Mouse (Mus musculus) frontal cortex, postnatal 36 days (tissue): ENCODE measurements around the gene Ctla4.

Source experiments
- DNase-seq, 2 experiments: peaks; one replicate each; pipeline ENCODE4 v3.0.0; 2022; ENCODE audit warnings: low spot score in 2 of 2

The Ctla4 gene

DNA sequence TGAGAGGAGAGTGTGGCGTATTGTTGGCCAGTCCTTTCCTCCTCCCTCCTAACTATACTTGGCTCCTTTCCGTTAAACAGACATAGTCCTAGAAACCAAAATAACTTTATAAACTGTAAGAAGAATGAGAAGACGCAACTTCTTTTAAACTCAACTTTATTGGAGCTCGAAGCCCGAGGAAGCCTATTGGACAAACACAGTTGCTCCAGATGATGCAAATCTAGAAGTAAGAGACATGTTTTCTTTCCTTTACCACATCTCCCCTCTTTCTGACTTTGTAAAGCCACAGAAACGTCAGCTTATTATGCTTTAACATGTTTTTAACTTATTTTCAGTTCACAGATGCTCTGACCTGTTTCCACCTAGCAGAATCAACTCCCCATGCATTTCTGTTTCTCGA lies at the start of gene Ctla4:
Ctla4 (plus strand) TSS at position 20 of the 400 bp plus-strand sequence.
- no peak for DNase-seq

DNA sequence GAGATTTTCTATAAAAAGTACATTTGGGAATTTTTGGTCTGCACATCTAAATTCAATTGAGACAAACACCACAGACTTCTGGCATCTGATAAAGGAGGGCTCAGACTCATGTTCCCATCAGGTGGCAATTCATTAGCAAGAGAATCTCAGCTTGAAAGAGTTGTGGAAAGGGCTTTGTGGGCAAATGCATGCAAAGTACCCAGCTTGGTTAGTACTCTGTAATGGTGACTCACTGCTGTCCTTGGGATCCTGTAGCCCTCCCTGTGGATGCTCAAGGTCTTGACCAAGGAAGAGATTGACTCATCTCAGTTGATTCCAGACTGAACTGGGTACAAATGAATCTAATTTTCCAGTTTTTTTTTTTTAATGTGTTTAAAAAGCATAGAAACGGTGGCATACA lies 47.6 kb upstream of the Ctla4 start:
- no peak for DNase-seq

DNA sequence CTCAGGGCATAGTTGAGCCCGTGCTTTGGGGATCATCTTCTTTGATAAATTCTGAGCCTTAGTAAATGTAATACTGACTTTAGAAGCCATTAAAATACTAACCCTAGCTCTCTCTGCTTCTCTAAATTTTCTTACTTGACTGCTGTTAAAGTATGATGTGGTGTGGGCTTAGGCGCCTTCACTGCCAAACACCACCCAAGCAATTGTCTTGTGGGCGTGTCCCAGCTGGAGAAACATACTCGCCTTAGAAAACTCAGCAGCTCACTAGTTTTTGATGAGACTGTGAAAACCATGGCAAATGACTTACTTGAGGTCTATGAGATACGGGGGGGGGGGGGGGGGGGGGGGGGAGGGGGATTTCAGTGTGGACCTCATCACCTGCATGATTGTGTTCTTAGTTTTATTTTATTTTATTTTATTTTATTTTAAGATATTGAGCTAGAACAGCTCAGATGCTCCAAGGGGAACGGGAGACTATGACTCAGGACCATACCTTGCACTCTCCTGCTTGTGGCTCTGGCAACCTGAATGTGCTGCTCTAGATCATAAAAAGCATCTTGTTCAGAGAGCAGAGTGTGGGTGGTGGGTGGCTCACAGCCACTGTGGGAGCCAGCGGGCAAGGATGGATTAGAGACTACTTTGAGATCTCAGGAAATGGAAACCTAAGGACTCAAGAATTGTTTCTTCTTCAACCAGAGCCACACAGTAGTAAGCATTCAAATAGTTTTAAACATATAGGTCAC lies 41.3 kb upstream of the Ctla4 start:
- DNase-seq, result peak in 1 of 2 experiments; percentile 65

DNA sequence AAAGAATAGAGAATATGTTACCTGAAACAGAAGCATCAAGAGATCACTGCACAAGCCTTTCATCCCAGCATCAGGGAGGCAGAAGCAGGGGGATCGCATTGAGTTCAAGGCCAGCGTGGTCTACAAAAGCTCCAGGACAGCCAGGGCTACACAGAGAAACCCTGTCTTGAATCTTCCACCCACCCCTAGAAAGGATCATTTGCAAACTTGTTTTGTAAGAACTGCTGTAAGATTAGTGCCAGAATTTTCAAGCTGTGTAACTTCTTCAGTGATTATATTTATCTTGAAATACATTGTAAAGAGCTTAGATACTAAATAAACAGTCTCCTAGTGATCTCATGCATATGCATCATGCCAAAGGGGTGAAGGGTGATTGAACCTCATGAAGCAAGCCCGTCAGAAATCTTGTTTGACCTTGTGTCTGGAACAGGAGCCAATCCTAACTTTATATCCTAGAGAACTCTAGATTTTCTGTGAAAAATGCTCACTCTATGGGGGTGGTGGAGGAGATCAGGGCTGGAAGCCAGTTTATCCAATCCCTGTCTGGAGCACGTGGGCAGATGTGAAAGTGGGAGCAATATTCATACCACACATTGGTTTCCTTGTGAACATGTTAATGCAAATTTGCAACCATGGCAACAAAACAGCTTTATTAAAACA lies 40.1 kb upstream of the Ctla4 start:
- DNase-seq, result peak; percentile 66 to 89

DNA sequence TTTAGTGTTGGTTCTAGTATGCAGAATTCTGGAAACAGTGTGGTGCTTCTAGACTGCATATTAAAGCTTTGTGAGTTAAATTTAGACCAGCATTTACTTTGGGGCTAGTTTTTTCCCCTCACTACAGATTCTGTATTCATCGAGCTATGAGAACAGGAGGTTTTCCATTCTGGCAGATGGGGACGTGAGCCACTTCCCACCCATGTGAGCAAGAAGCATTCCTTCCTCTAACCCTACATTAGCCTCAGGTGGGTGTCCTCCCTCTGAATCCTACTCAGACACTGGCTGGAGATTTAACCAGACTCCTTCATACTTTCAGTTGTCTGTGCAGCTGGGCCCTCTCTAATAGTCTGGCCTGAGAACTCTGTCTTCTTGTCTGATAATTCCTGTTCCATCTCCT lies 37.7 kb upstream of the Ctla4 start:
- DNase-seq, result peak in 1 of 2 experiments; percentile 71

DNA sequence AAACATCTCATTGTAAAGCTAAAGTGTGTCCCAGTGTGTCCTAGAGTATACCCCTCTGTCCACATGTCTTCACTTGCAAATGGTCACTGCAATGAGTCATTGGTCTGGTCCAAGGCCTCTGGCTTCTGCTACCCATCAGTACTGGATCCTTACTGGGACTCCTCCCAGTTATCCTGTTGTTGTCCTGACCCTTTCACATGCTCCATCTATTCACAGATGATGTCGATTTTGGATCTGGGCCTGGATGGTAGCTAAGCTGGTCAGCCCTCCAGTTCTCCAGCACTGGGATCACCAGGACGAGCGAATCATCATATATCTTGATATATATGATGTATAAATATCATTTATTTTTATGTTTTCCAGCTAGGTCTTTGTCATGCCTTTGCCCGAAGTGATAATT lies 37.0 kb upstream of the Ctla4 start:
- no peak for DNase-seq

DNA sequence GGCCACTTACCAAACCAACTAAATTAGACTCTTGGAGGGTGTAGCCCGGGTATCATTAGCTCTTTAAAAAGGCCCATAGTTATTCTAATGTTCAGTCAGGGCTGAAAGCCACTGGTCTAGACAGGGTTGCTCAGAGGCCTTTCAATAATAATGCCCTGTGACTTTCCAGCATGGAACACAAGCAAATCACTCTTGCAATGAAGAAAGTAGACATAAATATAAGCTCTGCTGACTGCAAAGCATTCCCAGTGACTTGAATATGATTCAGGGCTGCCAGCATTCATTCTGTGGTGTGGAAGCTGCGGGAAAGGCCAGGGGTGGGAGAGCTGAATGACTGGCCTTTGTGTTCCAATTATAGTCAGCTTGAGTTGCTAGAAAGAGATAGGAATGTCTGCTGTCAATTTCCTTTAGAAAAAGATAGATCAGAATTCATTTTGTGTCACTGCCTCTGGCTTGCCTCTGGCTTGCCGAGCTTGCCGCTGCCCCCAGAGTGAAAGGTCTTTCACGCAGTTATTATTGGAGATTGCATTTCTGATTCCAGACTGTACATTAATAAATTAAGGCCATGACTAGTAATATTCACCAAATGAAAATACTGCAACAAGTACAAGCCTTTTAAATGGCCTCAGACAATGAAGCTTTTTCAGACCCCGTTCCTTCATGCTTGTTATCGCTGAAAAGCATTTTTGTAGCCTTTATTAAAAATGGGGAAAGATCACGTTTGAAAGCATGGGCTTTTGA lies 35.6 kb upstream of the Ctla4 start:
- no peak for DNase-seq

DNA sequence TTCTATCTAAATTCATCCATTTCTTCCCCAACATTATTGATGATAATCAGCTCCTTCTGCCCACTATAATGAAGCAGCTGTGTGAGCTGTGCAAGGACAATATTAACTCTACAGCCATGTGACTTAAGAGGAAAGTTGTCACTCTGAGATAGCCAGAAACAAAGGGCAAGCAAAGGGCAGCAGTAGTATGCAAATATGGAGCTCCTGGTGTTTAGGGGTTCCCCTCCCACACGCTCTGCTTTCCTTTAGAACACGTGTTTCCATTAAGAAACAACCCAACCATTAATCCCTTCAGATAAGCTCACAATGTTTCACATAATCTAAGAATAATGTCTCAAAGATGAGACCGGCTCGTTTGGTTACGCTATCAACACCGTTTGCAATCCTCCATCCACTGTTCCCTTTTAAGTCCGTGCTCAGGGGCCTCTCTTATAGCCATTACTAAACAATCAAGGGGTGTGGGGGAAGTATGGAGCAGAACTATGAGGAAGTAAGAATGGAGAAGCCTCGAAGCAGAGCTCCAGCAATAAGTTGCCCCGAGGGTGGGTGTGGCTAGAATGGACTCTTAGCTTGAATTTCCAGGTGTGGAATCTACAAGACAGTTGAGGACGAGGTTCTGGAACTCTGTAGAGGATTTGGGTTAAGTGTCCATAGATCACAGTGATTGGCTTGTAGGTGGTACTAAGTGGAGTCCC lies 34.6 kb upstream of the Ctla4 start:
- no peak for DNase-seq

DNA sequence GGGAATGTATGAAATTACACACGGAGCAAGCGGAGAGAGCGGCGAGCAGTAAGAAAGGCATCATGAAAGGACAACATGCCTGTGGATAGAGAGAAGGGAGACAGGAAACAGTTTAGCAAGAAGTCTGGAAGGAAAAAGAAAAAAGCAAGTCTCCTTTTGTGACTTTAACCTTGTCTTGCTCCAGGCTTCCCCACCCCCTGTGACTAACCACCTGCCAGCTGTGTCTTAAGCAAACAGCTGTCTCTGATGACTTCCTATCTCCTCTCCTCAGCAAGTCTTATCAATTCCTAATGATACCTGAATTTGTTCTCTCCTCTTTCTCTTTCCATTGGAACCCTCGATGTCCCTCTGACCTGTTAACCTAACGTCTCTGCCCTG lies 34.0 kb upstream of the Ctla4 start:
- no peak for DNase-seq

DNA sequence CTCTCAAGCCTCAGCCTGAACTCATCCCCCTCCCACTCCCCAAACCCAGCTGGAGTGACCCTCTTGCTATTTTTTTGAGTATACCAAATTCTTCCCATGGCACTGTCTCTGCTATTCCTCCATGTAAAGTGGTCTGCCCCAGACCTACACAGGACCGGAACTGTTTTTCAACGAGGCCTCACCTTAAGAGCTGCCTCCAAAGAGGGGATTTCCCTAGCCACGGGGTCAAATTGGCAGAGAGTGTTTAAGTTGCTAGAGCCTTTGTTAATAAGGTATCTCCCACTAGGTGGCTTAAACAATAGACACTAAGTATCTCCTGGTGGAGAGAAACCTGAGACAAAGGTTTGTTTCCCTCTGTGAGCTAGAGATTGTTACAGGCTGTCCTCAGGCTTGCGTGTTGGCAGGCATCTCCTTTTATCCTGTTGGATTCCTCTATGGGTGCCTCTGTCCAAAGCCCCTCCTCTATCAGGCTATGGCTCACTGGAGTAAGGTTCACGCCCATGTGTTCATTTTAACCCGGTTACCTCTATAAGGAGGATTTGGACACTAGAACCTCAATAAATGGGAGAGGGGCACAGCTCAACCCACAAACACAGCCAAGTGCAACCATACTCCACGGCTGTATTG lies 33.4 kb upstream of the Ctla4 start:
- no peak for DNase-seq

DNA sequence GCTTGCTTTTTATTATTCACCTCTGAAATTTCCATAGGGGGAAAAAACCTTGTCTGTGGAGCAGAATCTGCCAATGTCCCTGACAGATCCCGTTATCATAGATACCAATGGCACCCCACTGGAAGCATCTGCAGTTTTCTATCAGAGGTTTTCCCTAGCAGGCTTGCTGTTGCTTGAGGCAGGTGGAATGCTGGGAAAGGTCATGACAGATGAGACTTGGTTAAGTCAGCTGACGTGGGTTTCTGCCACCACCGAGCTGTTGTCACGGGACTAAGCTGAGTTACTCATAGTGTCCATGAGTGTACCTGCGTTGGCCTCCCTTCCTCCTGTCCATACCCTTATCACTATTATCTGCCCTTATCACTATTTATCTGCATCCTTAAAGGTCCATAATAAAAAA lies 32.8 kb upstream of the Ctla4 start:
- no peak for DNase-seq

DNA sequence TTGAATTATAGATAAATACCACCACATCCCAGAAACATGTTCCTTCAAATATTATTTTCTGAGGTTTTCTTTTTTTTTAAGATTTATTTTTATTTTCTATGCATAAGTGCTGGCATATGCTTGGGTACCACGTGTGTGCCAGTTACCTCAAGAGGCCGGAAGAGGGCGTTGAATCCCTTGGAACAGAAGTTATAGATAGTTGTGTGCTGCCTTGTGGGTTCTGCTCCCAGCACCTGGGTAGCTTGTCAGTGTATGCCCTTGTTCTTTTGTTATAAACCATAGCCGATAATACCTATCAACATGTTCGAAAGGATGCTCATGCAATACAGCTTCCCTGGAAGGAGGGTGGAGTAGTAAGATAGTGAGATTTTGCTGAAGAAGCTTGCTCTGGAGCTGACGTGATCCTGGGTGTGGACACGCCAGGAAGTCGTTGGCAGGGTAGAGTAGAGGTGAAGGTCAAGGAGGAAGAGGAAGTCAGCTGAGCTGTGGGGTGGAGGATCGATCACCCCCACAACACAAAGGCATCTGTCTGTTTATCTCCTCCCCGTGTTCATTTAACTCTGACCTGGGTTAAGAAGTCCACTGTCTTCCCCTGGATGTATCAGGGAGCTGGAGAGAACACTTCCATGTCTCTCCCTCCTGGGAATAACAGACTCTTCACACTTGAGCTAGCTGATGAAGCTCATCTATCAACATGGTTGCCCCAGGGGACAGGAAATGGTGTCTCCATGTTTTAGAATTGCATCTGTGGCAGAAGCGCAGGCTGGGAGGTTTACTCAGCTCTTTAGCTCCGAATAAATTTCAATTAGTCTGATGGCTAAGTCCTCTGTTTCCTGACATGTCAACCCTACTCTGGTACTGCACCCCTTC lies 29.2 kb upstream of the Ctla4 start:
- DNase-seq, result no peak

DNA sequence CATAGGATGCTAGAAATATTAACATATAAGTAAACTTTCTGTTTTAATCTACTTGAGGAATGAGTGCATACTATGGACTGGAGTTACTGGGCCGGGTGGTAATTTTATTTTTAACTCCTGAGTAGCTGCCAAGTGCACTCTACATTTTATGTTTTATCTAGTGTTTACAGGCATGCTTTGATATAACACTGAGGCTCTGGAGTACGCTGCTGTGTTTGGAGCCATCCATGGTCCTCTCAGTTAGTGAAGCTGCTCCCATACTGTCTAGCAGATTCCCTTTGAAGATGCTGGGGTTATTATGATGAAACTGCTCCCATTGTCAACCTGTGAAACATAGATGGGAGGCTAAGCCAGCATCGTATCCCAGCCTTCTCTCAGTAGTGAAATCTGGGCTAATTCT lies 27.6 kb upstream of the Ctla4 start:
- DNase-seq, result no peak

DNA sequence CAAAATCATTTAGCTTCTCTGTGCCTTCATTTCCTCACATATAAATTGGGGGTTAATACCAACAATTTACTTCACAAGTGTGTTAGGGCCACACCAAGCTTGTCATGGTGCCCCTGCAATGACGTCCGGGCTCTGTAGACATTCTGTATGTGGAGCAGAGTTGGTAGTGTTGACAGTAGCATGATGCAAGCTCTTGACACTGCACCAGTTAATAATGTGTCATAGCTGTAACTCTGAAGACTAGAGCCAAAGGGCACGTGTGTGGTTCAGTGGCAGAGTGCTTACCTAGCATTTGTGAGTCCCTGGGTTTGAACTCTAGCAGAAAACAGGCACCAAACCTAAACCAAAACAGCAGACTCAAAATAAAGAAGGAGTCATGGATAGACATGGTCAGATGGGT lies 27.0 kb upstream of the Ctla4 start:
- DNase-seq, result no peak

DNA sequence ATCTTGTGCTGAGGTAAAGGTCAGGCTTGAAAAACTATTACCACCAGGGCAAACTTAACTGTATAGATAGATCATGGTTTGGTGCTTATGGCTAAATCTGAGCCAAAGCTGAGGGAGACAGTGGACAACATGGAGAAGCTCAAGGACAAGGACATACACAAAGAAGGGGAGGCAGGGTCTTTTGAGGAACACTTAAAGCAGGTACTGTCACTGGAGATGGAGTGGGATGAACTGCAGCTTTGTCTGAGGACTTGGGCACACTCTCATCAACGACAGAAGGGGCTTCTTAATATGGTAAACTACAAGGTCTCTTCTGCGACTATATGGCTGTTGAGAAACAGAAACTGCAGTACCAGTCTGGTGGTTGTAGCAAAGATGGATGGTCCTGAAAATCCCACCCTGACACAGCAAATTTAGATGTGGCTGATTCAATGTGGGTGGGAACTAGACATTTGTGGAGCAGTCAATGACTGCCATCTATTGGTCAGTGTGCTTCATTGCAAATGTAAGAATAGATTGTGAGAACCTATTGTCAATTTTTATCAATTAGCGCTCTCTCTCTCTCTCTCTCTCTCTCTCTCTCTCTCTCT lies 26.3 kb upstream of the Ctla4 start:
- DNase-seq, result peak; percentile 46 to 59

DNA sequence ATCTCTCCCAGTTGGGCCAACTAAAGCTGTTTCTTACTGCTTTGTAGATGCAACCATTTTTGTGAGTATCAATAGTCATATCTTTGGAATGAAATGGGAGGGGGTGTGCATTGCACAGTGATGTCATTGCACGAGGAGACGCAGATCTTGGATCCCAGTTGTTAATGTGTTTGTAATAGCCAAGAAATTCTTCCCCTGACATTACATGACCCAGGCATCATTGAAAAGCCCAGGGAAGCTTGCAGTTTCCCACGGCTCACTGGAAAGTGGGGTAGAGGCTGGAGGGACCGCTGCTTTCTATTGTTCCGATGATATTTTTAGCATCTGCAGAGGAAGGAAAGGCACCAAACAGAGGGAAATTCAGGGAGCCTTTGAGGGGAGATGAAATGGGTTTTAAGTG lies 25.8 kb upstream of the Ctla4 start:
- DNase-seq, result peak; percentile 22 to 41

DNA sequence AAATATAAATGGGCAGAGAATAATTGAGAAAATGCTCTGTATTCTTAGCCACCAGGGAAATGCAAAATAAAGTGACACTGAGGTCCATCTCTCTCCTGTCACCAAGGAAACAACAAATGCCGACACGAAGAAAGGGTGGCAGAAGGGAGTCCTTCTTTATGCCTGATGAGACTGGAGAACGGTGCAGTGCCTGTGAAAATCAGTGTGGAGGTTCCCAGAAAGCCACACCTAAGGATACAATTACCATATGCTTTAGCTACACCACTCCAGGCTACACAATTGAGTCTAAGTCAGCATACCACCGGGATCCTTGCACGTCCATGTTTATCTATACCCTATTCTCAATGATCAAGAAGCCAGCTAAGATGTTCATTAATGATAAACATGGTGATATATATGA lies 25.4 kb upstream of the Ctla4 start:
- DNase-seq, result peak; percentile 21 to 40

DNA sequence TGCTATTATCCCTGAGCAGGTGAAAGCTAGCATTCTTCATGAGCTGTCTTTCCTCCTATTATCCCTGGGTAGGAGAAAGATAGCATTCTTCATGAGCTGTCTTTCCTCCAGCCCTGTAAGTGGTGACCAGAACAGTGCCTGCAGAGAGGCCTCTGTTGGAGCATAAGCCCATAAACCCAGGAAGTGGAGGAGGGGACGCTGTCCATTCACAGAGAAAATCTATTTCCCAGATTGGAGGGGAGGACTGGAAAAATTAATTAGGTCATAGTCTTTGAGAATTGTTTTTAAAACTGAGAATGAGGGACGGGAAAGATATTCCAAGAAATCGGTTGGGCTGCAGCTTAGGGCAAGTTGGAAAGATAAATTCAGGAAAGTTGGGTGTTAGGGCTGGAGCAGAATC lies 24.3 kb upstream of the Ctla4 start:
- no peak for DNase-seq

DNA sequence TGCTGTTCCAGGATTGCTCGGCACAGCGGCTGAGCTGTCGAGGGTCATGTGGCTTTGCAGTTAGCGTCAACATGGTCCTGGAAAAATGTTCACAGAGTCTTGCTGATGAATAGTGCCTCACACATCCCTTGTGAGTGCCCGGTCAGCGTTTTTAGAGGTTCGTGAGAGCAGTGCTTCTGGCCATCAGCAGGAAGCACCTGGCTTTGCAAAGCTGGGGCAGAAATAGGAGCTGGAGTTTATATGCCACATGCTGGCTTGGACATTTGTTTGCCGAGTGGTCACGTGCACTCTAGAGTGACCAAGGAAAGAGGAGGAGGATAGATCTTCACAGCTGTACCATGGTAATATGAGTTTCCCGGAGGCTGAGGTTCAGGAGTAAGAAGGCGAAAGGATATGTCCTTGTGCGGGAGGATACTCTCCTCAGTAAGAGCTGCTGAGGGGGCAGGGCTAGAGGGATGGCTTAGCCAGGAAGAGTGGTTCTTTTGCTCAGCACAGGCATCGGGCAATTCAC lies 23.8 kb upstream of the Ctla4 start:
- DNase-seq, result no peak

DNA sequence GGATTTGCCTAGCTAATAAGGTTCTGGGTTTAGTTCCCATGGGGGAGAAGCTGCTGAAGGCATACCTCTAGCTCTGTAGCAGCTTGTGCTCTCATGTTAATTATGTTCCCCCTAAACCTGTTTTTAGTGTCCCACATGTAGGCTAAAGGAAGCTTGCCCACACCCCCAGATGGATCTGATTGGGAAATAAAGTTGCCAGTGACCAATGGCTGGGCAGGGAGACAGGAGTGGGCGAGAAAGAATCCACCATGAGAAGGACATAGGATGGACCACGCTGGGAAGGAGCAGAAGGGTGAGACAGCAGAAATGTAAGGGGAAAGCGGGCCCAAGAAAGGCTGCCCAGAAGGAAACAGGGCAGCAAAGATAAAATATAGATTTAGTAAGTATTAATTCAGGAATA lies 23.1 kb upstream of the Ctla4 start:
- DNase-seq, result no peak
